Mouse (Mus musculus): Measurements from ENCODE around the gene Lekr1.

DNA sequence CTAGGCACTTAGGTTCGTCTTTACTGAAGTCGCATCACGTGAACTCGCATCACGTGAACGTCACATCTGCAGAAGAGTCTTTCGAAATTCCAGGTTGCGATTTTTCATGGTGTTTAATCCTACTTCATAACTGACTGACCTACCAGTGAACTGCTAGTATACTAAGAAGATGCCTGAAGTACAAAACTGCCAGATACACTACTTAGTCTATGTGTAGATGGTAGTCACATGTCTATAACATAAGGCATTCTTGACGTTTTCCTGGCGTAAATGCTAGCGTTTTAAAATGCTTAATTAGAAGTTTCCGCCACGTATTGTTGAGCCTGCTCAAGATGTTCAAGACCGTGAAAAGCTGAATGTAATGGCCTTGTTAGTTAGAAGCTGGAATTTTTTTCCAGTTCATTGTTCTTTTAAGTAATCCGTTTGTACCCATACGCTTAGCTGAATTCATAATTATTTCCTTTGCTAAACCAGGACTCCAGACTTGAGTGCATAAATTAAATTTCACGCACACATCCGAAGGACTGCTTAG, 7.9 kb upstream of the Lekr1 start:
- no peak for TF ChIP-seq CTCF (IDR thresholded peaks at IDR 0.05; ENCODE audit: low read depth)
- TF ChIP-seq EP300 (optimal IDR thresholded peaks at IDR 0.05), result no peak
